Mouse (Mus musculus) heart, postnatal 10 days (tissue): ENCODE results near the gene B3gat2. TPM values are rescaled to one million over a fixed set of nuclear protein-coding genes. Genes with fewer than 3 reads are reported as not detected.

Source experiments
- DNase-seq, 2 experiments: peaks; one replicate each; pipeline ENCODE4 v3.0.0; 2021
- intact Hi-C: fragments of 180-260 bp; cut with DNase I; formaldehyde crosslinking; loops from one replicate; pipeline ENCODE4 v1.15.1; 2025
- total RNA-seq, 2 experiments: library from RNA; stranded (reverse); gene quantifications; 2 replicates each; pipeline ENCODE4 v1.2.3; 2021

Gene B3gat2
- total RNA-seq = not detected

DNA sequence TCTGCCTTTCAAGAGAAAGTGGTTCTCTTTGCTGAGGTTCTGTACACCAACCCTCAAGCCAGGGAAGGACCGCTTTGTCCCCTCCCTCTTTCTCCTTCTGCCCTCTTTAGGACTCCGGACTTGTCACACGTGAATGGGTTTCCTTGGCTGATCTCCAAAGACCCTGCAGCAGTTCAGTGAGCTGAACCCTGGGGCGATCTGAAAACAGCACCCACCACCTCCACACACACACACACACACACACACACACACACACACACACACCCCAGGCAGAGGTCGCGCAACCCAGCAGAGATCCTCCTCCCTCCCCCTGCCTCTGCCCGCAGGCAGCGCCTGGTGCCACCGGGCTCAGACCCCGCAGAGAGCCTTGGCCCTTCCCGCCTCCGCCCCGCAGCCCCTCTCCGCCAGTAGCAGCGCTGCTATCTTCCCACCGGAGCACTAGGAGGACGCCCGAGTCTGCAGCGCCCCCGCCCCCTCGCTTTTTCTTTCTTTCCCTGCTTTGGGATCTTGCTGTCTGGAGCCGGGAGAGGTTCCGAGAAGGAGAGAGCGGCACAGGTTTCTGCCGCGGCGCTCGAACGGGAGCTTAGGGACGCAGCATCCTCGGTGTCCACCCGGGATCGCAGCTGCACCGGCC, at the start of gene B3gat2:
B3gat2 (plus strand) TSS at position 252 of the 634 bp plus-strand sequence.
- DNase-seq = peak in 1 of 2 experiments; percentile 13
- intact Hi-C loops = loop anchor here (2.0 to 10.0 kb wide), 2 partner anchors 31 to 437 kb away; no protein-coding TSS in a partner anchor

DNA sequence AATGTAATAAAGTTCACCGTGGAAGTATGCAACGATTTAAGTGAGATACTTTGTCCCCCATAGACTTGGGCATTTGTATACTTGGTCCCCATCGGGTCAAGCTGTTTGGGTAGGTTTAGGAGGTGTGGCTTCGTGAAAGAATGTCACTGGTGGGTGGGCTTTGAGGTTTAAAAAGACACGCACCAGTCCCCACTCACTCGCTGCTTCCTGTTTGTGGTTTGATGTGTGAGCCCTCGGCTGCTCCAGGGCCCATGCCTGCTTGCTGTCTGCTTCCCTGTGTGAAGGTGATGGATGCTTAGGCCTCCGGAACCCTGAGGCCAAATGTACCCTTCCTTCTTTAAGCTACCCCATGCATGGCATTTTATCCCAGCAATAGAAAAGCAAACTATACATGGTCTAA, 41.2 kb upstream of the B3gat2 start:
- intact Hi-C loops = no loop called here
- DNase-seq = no peak

DNA sequence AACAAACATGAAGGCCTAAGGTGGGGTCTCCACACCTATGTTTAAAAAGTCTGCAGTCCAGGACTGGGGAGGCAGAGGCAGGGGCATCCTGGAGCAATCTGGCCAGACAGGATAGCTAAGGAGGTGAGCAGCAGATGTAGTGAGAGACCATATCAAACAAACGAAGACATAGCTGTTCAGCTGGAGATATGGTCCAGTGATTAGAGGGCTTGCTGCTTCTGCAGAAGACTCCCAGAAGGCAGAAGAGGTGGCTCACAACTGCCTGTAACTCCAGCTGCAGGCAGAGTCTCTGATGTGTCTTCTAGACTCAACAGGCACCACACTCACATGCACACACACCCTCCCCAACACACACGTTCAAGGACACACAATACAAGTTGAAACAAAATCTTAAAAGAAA, 40.5 kb upstream of the B3gat2 start:
- intact Hi-C loops = no loop called here
- DNase-seq = no peak

DNA sequence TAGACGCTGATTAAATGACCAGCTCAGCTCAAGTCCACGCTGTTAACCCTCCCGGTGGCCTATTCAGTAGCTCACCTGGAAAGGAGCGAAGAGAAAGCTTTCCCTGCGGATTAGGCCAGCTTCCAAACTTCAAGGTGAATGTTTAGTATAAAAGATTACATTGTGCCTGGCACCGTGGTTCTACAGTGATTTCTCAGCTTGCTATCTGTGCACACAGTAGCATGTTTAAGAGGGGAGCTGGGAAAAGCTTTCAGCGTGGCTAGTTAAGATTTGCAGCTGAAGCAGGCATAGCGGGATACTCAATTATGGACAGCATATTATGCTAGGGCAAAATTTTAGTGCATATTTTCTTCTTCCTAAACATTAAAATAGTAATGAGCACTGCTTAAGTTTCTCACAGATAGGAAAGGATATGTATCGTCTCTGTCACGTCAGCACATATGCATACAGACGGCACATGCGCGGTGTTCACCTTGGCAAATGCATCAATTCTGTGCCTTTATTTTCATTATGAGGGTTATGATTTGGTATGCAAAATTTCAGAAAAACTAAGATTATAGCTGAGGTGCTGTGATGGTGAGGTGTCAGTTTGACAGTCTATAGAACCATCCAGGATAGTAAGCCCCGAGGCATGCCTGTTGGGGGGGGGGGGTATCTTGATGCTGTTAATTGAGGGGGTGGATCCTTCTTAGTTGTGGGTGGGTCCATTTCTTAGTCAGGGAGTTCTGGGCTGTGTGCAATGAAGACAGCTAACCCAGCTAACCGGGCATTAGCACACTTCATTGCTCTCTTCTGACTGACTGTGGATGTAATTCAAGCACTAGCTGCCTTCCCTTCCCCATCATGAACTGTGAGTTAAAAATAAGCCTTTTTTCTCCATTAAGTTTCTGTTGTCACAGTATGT, 38.8 kb upstream of the B3gat2 start:
- intact Hi-C loops = no loop called here

DNA sequence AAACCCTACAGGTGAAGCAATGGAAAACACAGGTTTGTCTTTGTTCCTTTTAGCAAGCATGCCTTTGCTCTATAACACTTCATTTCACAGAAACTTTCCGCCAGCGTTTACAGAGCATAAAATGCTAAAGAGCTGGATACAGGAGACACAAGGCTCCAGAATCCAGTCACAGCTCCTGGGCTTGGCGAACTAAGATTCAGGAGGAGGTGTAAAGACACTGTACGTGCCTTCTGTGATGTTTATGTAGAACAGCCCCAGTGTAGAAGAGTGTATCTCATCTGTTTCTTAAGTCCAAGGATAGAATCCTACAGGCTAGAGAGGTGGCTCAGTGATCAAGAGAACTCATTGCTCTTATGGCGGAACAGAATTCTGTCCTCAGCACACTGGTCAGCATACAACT, 30.2 kb upstream of the B3gat2 start:
- no peak for DNase-seq
- intact Hi-C loops = no loop called here

More for the DNA sequence above, 38.8 kb upstream of the B3gat2 start:
- no peak for DNase-seq

DNA sequence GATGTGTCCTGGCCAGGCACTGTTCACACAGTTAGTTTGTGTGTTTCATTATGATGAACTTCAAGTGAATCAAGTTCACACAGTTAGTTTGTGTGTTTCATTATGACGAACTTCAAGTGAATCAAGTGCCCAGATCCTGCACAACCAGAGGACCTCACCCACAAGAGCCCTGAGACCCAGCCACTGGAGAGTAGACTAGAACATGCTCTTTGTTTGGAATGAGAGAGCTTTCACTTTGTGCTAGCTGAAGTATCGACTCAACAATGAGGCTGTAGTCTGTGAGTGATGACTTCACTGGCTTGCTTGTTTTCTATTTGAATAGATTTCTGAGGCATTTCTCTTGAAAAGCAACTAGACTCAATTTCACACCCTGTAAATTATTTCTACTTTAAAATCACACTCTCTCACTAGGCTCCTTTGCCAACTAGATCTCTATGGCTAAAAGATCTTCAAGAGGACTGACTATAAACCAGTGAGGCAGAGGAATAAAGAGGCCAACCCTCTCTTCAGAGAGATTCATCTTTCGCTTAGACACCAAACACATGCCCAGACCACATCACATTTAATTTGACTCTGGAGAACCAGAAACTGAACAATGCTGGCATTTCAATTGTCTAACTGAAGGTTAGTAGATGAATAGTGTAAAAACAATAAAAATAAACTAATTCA, 10.6 kb upstream of the B3gat2 start:
- intact Hi-C loops = no loop called here
- no peak for DNase-seq

DNA sequence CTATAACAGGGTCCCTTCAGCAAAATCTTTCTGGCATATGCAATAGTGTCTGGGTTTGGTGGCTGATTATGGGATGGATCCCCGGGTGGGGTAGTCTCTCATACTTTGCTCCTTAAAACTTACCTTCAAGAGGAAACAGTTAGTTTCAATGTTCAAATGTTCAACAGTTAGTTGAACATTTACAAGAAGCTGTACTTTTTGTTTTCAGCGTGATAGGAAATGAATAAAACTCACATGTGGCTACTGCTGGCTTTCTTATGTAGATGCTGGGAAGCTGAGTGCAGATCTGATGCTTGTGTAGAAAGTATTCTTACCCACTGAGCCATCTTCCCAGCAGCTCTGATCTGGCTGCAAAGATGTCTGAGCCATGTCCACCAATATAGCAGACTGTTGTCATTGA, 8.5 kb upstream of the B3gat2 start:
- no peak for DNase-seq
- intact Hi-C loops = no loop called here

DNA sequence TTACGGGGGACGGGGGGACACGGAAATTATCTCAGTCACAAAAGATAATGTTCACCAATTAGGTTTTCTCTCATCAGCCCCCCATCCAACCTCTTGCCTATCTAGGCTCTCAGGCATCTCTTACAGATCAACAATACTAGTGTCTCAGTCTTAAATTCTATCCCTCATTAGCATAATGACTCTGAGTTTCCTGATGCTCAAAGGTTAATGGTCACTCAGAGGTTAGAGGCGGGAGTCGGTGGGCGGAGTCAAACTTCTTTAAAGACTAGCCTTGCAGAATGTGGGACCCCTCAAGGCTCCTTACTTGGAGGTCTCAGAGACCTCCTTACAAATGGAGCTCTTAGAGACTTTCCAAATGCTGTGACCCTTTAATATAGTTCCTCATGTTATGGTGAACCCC, 8.0 kb upstream of the B3gat2 start:
- DNase-seq = no peak
- intact Hi-C loops = no loop called here

DNA sequence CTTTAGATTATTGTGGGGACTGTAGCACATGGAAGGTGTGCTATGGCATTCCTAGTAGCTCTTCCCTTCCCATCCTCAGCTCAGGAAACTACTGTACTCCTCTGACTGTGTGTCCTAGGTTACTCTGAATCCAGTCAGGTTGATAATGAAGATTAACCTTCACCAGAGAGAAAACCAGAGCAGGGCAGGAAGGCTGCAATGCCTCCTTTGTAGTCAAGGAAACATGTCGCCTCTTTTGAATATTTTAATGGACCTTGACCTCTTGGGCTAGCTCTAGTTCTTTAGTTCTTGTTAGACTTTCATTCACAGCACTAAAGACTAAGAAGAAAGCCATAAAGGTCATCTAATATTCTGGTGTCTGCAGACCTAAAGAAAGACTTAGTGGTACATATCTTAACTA, 7.2 kb upstream of the B3gat2 start:
- no peak for DNase-seq
- intact Hi-C loops = no loop called here

DNA sequence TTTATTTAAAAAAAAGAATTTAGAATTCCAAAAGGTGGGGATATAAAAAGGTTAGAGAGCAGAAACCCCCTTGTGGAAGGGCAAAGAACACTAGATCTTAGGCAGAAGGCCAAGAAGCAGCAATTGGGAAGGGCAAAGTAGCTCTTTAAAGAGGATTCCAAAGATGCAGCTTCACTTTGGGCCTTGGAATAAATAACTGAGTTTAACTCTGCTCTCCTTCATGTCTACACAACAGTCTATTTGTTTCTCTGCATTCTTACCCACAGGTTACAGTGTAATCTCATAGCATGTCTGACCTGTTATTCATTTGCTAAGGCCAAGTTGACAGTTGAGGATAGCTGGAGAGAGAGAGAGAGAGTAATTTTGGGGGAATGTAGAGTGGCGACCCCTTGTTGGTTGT, 6.6 kb upstream of the B3gat2 start:
- DNase-seq = no peak
- intact Hi-C loops = no loop called here

DNA sequence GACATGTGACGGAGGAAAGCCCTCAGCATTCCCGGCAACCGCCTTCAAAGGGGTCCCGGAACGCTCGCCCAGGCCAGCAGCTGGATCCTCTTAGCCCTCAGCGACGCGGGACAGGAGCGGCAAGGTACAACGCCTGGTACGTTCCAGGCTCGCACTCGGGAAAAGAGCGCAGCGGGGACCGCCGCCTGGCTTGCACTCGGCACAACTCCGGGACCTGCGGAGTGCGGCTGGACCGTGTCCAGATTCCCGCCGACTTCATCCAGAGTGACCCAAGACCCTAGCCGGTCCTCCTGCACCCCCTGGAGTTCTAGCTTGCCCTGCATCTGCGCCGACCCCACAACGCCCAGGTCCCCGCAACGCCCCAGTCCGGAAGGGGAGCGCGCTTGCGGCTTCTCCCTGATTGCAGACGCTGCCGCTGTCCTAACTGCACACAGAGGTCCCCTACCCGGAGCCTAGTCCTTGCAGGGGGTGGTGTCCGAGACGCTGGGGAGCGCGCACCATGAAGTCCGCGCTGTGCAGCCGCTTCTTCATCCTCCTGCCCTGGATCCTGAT, 659 bp downstream of the B3gat2 start:
- intact Hi-C loops = loop anchor here (2.0 to 10.0 kb wide), 2 partner anchors 31 to 437 kb away; no protein-coding TSS in a partner anchor
- peak; percentile 23 to 26 for DNase-seq

DNA sequence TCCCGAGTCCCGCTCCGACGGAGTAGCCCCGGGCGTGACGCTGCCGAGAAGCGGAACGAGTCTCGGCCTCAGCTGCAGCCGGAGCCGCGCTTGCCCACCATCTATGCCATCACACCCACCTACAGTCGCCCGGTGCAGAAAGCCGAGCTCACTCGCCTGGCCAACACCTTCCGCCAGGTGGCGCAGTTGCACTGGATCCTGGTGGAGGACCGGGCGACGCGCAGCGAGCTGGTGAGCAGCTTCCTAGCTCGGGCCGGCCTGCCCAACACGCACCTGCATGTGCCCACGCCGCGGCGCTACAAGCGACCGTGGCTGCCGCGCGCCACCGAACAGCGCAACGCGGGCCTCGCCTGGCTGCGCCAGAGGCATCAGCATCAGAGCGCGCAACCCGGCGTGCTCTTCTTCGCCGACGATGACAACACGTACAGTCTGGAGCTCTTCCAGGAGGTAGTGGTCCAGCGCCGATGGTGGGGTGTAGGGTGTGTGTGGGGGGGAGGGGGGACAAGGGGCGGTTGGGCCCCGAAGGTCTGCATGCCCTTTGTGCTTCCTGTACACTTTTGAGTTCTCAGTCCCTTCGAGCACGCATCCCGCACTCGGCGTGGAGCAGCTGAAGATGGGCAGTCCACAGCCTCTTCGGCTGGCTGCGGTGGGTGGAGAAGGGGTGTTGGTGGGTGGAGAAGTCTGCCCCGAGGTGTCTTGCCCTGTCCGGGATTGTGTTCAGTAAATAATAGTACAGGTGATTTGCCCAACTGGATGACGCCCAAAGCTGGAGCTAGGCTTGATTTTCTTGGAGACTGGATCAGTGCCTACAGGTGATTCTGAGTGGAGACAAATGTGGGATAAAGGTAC, 1.5 kb downstream of the B3gat2 start:
- intact Hi-C loops = loop anchor here (2.0 to 10.0 kb wide), 2 partner anchors 30 to 438 kb away; no protein-coding TSS in a partner anchor
- DNase-seq = peak; percentile 87 to 93

DNA sequence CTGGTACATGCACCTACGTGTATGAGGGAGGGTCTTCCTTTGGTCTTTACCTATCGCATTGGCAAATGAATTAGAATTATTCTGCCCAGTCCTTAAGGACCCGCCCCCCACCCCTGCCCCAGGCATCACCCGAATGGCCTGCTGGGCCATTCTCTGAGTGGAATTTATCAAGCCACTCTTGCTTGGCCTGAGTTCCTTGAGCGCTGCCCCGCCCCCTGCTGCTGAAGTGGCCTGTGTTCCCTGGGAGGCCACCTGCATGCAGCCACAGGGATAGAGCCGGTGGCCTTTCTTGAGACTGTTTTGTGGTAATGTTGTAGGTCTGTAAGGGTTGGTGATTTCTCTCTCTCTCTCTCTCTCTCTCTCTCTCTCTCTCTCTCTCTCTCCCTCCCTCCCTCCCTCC, 2.2 kb downstream of the B3gat2 start:
- intact Hi-C loops = loop anchor here (2.0 to 10.0 kb wide), 2 partner anchors 29 to 439 kb away; no protein-coding TSS in a partner anchor
- DNase-seq = no peak

DNA sequence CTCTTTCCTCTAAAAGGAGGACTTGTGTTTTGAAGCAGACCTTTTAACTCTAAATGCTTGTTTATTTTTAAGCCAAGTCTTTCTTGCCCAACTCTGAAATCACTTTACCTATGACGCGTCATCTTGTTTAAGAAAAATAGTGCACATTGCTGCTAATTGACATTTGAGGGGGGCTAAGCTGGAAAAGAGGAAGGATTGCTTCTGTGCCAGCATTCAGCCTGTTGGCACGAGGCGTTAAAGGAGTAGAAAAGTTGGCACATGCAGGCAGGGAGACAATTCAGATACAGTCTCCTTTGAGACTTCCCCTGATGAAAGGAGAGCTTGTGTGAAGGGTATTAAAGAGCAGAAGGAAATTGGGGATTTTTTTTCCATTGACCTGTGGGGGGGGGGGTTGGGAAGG, 3.2 kb downstream of the B3gat2 start:
- intact Hi-C loops = loop anchor here (10.0 kb wide), 1 partner anchor 440 kb away; no protein-coding TSS in a partner anchor
- DNase-seq = no peak

DNA sequence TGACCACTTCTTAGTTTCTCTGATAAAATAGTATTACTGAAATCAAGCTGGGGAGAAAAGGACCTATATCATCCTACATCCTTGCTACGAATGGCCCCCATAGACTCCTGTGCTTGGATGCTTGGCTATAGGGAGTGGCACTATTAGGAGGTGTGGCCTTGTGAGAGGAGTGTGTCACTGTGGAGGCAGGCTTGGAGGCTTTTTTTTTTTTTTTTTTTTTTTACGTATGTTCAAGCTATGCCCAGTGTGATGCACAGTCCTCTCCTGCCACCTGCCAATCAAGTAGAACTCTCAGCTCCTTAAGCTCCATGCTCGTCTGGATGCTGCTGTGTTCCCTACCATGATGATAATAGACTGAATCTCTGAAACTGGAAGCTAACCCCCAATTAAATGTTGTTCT, 11.5 kb downstream of the B3gat2 start:
- no peak for DNase-seq

DNA sequence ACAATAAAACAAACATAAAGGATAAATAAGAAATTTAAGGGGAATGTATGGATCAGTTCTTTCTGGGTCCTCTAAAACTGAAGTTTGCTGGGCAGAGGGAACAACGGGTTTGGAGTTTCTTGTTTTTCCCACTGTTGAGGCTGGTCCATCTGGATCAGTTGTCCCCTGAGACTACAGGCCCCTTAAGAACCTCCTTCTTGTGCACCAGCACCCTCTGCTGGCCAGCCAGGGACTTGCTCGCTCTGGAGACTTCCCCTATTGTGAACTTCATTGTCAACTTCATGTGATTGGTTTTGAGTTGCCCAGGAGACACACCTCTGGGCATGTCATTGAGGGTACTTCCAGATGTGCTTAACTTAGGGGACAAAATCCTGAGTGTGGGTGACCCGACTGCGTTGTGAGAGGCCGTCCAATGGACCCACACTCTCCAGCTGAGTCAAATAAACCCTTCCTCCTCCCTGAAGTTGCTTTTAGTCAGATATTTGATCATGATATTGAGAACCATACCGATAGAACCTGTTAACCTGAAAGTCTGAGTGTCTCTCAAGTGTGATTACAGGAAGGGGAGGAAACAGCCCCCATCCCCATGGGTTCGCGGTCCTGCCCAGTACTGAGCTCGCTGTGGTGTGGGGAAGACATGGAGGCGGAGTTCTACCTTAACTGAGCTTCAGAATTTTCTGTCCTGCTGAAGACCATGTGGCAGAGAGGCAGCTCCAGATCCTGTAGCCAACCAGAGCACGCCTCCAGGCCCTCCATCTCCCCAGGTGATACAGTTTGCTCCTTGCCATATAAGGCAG, 31.4 kb downstream of the B3gat2 start:
- intact Hi-C loops = loop anchor here (2.0 kb wide), 1 partner anchor 30 kb away; no protein-coding TSS in a partner anchor
- DNase-seq = peak; percentile 68 to 82

More for the DNA sequence above, 11.5 kb downstream of the B3gat2 start:
- intact Hi-C loops = no loop called here

DNA sequence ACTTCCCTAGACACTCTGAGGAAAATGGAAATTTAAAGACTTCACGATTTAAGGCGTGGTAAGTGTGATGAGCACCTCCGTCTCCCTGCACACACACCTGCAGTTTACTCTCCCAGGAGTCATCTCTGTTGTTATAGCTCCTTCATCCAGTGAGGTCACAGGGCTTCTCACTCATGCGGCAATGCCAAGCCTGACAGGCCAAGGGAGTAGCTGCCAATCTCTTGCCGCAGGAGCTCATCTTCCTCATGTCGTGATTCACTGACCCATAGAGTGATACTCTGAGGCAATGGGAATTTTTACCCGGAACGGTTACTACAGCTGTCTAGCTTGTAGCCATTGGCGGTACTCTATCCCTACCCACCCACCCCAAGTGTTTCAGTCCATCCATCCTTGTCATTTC, 36.8 kb downstream of the B3gat2 start:
- intact Hi-C loops = no loop called here
- no peak for DNase-seq

DNA sequence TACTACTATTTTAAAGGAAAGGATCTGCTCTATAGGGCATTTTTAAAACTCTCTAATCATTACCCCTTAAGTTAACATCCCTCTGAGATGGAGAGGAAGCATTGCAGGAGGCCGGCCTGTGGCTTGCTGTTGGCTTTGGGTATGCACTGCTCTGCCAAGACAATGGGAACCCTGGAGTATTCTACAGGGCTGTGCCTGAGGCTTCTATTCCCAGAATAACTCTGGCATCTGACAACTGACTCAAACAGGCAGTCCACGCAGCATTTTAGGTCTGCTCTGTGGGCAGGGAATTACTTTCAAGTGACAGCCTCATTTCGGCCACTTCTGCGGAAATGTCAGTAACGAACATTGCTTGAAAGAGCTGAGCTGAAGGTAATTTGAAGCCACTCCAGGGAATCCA, 60.1 kb downstream of the B3gat2 start:
- DNase-seq = no peak
- intact Hi-C loops = no loop called here
